In the genomic region with DNA sequence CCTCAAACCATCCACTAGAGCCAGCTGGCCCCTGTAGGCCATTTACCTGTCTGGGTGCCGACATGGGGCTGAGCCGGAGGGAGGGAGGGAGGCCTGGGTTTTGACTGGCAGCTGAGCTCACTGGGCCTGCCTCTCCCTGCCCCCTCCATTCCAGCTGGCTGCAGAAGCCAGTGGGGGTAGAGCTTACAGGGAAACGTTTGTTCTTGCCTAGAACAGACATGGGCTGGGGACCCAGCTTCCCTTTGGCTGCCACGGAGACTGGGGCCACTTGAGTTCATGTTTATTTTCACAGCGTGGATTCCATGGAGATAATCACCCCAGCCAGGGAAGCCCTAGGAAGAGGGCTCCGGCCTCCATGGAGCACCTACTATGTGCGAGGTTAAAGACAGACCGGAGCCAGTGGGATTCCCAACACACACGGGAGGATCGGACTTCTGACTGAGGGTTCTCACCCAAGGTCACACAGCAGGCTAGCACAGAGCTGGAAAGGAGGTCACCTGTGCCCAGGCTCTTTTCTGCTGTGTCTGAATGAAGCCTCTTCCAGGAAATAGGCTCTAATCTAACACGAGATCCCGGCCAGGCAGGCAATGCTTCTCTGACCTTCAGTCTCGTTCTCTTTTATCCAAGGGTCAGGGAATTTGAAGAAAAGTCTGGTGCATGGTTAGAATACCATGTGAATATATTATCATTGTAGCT, we compare ENCODE assay signal across 9 mouse cellular contexts. TPM values are rescaled to one million over a fixed set of nuclear protein-coding genes. Genes with fewer than 3 reads are reported as not detected.
DNase-seq lines count a peak whose midpoint lies in the region; ATAC-seq lines count a peak whose summit lies in the region.
"Had no signal": no experiment of that assay in that cellular context is flagged by ENCODE, and none has a peak within 500 bp of the region (broad histone marks: within the 10 kb centered on the region; RNA-seq: fewer than 3 reads in every experiment).

No protein-coding gene starts in this region.

- ATAC-seq in kidney, embryonic 14.5 days (ENCODE audit: low FRiP score, low TSS enrichment): 0 out of 2 replicates have a peak, but pooled peaks have one; percentile 45
- ATAC-seq in embryonic facial prominence, embryonic 13.5 days (ENCODE audit: insufficient number of reproducible peaks, insufficient read depth, low FRiP score, low TSS enrichment, low read depth): 0 out of 2 replicates have a peak, but pooled peaks have one; percentile 56
- ATAC-seq in hindbrain, embryonic 15.5 days (ENCODE audit: low FRiP score, low read depth): 0 out of 2 replicates have a peak, but pooled peaks have one; percentile 54

- peaks cover 18% of the 10 kb centered on the region for H3K4me1 ChIP-seq in kidney, embryonic 14.5 days (ENCODE audit: control insufficient read depth, insufficient read depth, low read length)
- peaks cover 22% of the 10 kb centered on the region for H3K4me1 ChIP-seq in embryonic facial prominence, embryonic 13.5 days
- H3K4me1 ChIP-seq in hindbrain, embryonic 15.5 days (replicated peaks): peaks cover 11% of the 10 kb centered on the region

- no peaks in the 10 kb centered on the region for H3K9me3 ChIP-seq in kidney, embryonic 14.5 days (ENCODE audit: control insufficient read depth, low read length)
- H3K9me3 ChIP-seq in embryonic facial prominence, embryonic 13.5 days: no peaks in the 10 kb centered on the region
- H3K9me3 ChIP-seq in hindbrain, embryonic 15.5 days: no peaks in the 10 kb centered on the region

- H3K27ac ChIP-seq in kidney, embryonic 14.5 days (ENCODE audit: low read depth, low read length): no peak overlapping the region
- no peak overlapping the region for H3K27ac ChIP-seq in embryonic facial prominence, embryonic 13.5 days
- H3K27ac ChIP-seq in hindbrain, embryonic 15.5 days (replicated peaks): no peak overlapping the region

- H3K9ac ChIP-seq in kidney, embryonic 14.5 days (ENCODE audit: low read depth, low read length): no peak overlapping the region
- no peak overlapping the region for H3K9ac ChIP-seq in embryonic facial prominence, embryonic 13.5 days
- no peak overlapping the region for H3K9ac ChIP-seq in hindbrain, embryonic 15.5 days

- intact Hi-C loops in left cerebral cortex, postnatal 4 days (cut with DNase I): no loop called here

- H3K4me2 ChIP-seq in kidney, embryonic 14.5 days (replicated peaks; ENCODE audit: low read depth, low read length): no peak overlapping the region
- no peak overlapping the region for H3K4me2 ChIP-seq in embryonic facial prominence, embryonic 13.5 days
- no peak overlapping the region for H3K4me2 ChIP-seq in hindbrain, embryonic 15.5 days

- DNase-seq in kidney, postnatal 36 days: no peak
- DNase-seq in lung, postnatal 14 days: peak; percentile 17
- DNase-seq in adrenal gland, adult 2 months: no peak
- DNase-seq in left cerebral cortex, postnatal 4 days: no peak
- DNase-seq in adrenal gland, postnatal 36 days: no peak

- 21% methylated on average over 13 of the region's 13 CpGs for WGBS in kidney, embryonic 14.5 days
- WGBS in embryonic facial prominence, embryonic 13.5 days: 23% methylated on average over 13 of the region's 13 CpGs
- WGBS in hindbrain, embryonic 15.5 days: 32% methylated on average over 13 of the region's 13 CpGs

- no peaks in the 10 kb centered on the region; the same call in 1 of the 2 replicates for H3K27me3 ChIP-seq in kidney, embryonic 14.5 days (ENCODE audit: control insufficient read depth, insufficient read depth, low read length)
- H3K27me3 ChIP-seq in embryonic facial prominence, embryonic 13.5 days: no peaks in the 10 kb centered on the region; the same call in 1 of the 2 replicates
- H3K27me3 ChIP-seq in hindbrain, embryonic 15.5 days: no peaks in the 10 kb centered on the region

- H3K36me3 ChIP-seq in kidney, embryonic 14.5 days (ENCODE audit: control insufficient read depth, insufficient read depth, low read length): no peaks in the 10 kb centered on the region
- H3K36me3 ChIP-seq in embryonic facial prominence, embryonic 13.5 days: no peaks in the 10 kb centered on the region
- H3K36me3 ChIP-seq in hindbrain, embryonic 15.5 days: no peaks in the 10 kb centered on the region

- H3K4me3 ChIP-seq in kidney, embryonic 14.5 days (ENCODE audit: low read length): no peak overlapping the region
- no peak overlapping the region for H3K4me3 ChIP-seq in embryonic facial prominence, embryonic 13.5 days
- H3K4me3 ChIP-seq in hindbrain, embryonic 15.5 days: no peak overlapping the region

RNA-seq across cellular contexts. Expression of a gene that starts 25.2 kb away (rescaled TPM):
- 1.9 and 2.2 TPM in 2 replicates for polyA plus RNA-seq in kidney, embryonic 14.5 days (2014; fragmentation: Nextera tagmentation; extraction: Ambion mirVana)
- 0.55 TPM in 2 replicates for polyA plus RNA-seq in embryonic facial prominence, embryonic 13.5 days (2015; fragmentation: Nextera tagmentation; extraction: Ambion mirVana)
- 4.9 and 6.2 TPM in 2 replicates for polyA plus RNA-seq in hindbrain, embryonic 15.5 days (2015; fragmentation: Nextera tagmentation; extraction: Ambion mirVana)
- not detected for total RNA-seq in adrenal gland, adult 2 months (2021)
- polyA plus RNA-seq in adrenal gland, adult 2 months (2012; rRNA removed): 0.02 TPM in 1 of 2 replicates, not detected in the other
- under 1 TPM; 0.24 to 0.26 TPM for total RNA-seq in left cerebral cortex, postnatal 4 days (2021)
- total RNA-seq in adrenal gland, postnatal 36 days (2021): under 1 TPM in 1 of 2 experiments, not detected in 1; 0.07 TPM
- total RNA-seq: CH12.LX had no signal
